Mouse (Mus musculus): Measurements from ENCODE around the gene Dcp1b. TPM values are rescaled to one million over a fixed set of nuclear protein-coding genes. Genes with fewer than 3 reads are reported as not detected.
A peak's percentile ranks its signal among the peaks of the same experiment; 100 is the strongest.

Dcp1b gene
- 11.6 and 12.6 TPM in 2 replicates for polyA plus RNA-seq (2014; fragmentation: Nextera tagmentation; extraction: Ambion mirVana)

DNA sequence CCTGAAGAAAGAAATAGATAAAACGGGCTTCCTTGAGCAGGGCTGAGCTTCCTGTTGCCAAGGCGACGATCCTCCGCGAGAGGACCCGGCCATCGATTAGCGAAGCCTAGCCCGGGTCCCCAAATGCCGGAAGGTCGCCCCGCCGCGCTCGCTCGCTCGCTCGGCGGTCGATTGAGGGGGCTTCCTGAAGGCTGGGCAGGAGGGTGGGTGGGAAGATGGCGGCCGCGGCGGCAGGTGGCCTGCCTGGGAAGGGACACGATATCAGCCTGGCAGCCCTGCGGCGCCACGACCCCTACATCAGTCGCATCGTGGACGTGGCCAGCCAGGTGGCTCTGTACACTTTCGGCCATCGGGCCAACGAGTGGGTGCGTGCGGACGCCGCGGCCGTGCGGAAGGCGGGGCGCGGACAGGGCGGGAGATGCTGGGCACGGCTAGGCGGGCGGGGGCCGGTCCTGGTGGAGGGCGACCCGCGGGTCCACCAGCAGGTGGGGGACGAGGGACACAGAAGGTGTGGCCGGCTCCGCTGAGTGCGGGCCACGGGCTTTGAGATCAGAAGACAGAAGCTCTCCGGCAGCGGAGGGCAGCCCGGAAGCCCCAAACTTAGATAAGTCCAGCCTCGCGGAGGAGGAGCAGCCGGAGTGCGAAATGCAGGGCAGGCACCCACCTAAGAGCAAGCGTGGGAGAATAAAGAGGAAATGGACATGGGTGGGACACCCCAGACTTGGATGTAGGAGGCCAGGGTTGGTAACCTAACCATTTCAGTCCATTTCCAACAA, at the start of gene Dcp1b:
Gene Dcp1b (plus strand): TSS at position 176 of the 776 bp plus-strand sequence.
- H3K27ac ChIP-seq = peak within 1 kb of the TSS; percentile 94
- no peaks in the 10 kb centered on the region for H3K9me3 ChIP-seq (ENCODE audit: control insufficient read depth, low read length)
- DNase-seq (ENCODE audit: low spot score) (peak; percentile 92), ATAC-seq (ENCODE audit: low FRiP score) (peak; percentile 95)
- peaks cover 10% of the 10 kb centered on the region for H3K36me3 ChIP-seq (replicated peaks; ENCODE audit: control insufficient read depth, insufficient read depth)
- H3K27me3 ChIP-seq (ENCODE audit: control insufficient read depth, insufficient read depth, low read length) = no peaks in the 10 kb centered on the region
- H3K9ac ChIP-seq = peak within 1 kb of the TSS; percentile 89
- under 1% methylated on average over 56 of the region's 65 CpGs for WGBS
- H3K4me3 ChIP-seq (replicated peaks; ENCODE audit: low read length) = peak within 1 kb of the TSS; percentile 84
- H3K4me2 ChIP-seq (replicated peaks) = peak within 1 kb of the TSS; percentile 73
- peaks cover 17% of the 10 kb centered on the region for H3K4me1 ChIP-seq (replicated peaks; ENCODE audit: control insufficient read depth, insufficient read depth, low read length)

GRCm38 (mm10) chr6:119126991-119127390, 48.1 kb upstream of the Dcp1b start:
- Histone ChIP-seq H3K4me2 (replicated peaks) (no peak overlapping the region), H3K27ac (no peak overlapping the region), H3K36me3 (replicated peaks; ENCODE audit: control insufficient read depth, insufficient read depth) (no peaks in the 10 kb centered on the region), H3K9ac (no peak overlapping the region), H3K9me3 (ENCODE audit: control insufficient read depth, low read length) (no peaks in the 10 kb centered on the region; the same call in 1 of the 2 replicates), H3K4me3 (replicated peaks; ENCODE audit: low read length) (no peak overlapping the region), H3K4me1 (replicated peaks; ENCODE audit: control insufficient read depth, insufficient read depth, low read length) (no peaks in the 10 kb centered on the region), H3K27me3 (ENCODE audit: control insufficient read depth, insufficient read depth, low read length) (no peaks in the 10 kb centered on the region)
- no peak for DNase-seq (ENCODE audit: low spot score)
- ATAC-seq (ENCODE audit: low FRiP score) = no peak
- 88% methylated on average over 3 of the region's 3 CpGs for WGBS

GRCm38 (mm10) chr6:119128076-119128475, 47.0 kb upstream of the Dcp1b start:
- Histone ChIP-seq H3K36me3 (replicated peaks; ENCODE audit: control insufficient read depth, insufficient read depth) (no peaks in the 10 kb centered on the region), H3K27ac (no peak overlapping the region), H3K4me3 (replicated peaks; ENCODE audit: low read length) (no peak overlapping the region), H3K27me3 (ENCODE audit: control insufficient read depth, insufficient read depth, low read length) (no peaks in the 10 kb centered on the region), H3K9ac (no peak overlapping the region), H3K4me1 (replicated peaks; ENCODE audit: control insufficient read depth, insufficient read depth, low read length) (no peaks in the 10 kb centered on the region), H3K9me3 (ENCODE audit: control insufficient read depth, low read length) (no peaks in the 10 kb centered on the region; the same call in 1 of the 2 replicates), H3K4me2 (replicated peaks) (no peak overlapping the region)
- 90% methylated on average over 1 of the region's 1 CpGs for WGBS
- DNase-seq (ENCODE audit: low spot score) = no peak
- no peak for ATAC-seq (ENCODE audit: low FRiP score)

DNA sequence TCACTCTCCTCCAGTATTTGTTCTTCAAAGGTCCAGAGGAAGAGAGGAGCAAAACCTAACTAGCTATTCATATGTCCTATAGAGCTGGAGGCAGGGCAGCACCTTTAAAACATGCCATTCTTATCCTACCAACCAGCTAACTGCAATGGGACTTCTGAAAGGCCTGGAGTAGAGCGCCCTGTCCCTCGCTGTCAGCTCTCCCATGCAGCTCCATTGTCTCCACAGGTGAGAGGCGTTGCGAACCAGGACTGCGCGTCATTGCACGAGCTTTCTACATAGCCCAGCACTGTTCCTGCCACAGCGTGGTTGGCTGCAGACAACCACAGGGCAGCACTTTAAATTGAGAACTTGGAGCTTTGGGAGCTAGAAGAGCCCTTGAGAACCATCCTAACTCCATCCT, 46.5 kb upstream of the Dcp1b start:
- ATAC-seq (ENCODE audit: low FRiP score) = no peak
- WGBS = 90% methylated on average over 8 of the region's 8 CpGs

DNA sequence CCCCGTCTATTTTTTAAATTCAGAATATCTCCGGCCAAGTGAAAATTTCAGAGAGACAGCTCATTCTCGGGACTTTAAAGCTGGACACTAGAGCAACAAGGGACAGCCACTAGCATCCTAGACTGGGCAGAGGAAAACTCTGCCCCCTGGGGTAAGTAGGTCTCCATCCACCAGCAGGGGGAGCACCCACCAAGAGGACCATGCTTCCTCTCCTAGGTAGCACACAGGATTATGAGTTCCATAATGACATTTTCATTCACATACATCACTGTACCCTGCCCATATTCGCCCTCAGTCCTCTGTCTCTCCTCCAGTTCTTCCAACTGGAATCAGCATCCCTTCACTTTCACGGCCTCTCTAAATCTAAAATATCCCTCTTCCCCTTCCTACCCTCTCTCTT, 45.4 kb upstream of the Dcp1b start:
- H3K27ac ChIP-seq = no peak overlapping the region
- DNase-seq (ENCODE audit: low spot score) (no peak), ATAC-seq (ENCODE audit: low FRiP score) (no peak)
- 81% methylated on average over 5 of the region's 5 CpGs for WGBS
- no peak overlapping the region for H3K4me3 ChIP-seq (replicated peaks; ENCODE audit: low read length)
- H3K27me3 ChIP-seq (ENCODE audit: control insufficient read depth, insufficient read depth, low read length) = no peaks in the 10 kb centered on the region
- H3K36me3 ChIP-seq (replicated peaks; ENCODE audit: control insufficient read depth, insufficient read depth) = no peaks in the 10 kb centered on the region
- no peaks in the 10 kb centered on the region for H3K4me1 ChIP-seq (replicated peaks; ENCODE audit: control insufficient read depth, insufficient read depth, low read length)
- no peak overlapping the region for H3K9ac ChIP-seq
- no peak overlapping the region for H3K4me2 ChIP-seq (replicated peaks)
- no peaks in the 10 kb centered on the region; the same call in 1 of the 2 replicates for H3K9me3 ChIP-seq (ENCODE audit: control insufficient read depth, low read length)

More for the DNA sequence above, 46.5 kb upstream of the Dcp1b start:
- H3K36me3 ChIP-seq (replicated peaks; ENCODE audit: control insufficient read depth, insufficient read depth) = no peaks in the 10 kb centered on the region
- no peaks in the 10 kb centered on the region for H3K4me1 ChIP-seq (replicated peaks; ENCODE audit: control insufficient read depth, insufficient read depth, low read length)
- H3K9me3 ChIP-seq (ENCODE audit: control insufficient read depth, low read length) = no peaks in the 10 kb centered on the region; the same call in 1 of the 2 replicates
- H3K27me3 ChIP-seq (ENCODE audit: control insufficient read depth, insufficient read depth, low read length) = no peaks in the 10 kb centered on the region
- no peak overlapping the region for H3K4me3 ChIP-seq (replicated peaks; ENCODE audit: low read length)
- H3K9ac ChIP-seq = no peak overlapping the region
- DNase-seq (ENCODE audit: low spot score) = no peak
- no peak overlapping the region for H3K4me2 ChIP-seq (replicated peaks)
- H3K27ac ChIP-seq = no peak overlapping the region

DNA sequence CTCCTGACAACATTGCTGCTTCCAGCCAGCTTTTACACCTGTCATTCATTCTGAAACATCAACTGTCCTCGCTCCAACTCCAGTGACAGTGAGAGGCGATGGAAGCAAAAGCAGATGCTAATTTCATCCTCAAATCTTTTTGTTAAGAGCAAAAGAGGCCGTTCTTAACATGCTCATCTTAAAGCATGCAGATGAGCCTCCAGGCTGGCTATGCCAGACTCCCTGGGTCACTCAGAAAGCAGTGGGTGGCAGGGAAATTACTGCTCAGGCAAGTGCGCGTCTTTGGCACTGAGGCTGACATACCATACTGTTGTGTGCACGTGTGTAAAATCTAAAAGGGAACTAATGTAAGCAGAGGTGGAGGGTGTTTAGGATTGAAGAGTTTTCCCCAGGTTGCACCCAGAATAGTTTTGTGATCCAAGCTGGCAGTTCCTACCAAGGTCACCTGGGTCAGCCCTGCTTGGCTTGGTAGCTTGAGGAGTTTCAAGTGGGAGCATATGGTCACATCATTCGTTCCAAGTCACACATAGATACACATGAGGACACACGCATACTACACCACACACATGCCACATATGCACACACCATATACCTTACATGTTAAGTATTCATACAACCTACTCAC, 42.8 kb upstream of the Dcp1b start:
- no peaks in the 10 kb centered on the region for H3K9me3 ChIP-seq (ENCODE audit: control insufficient read depth, low read length)
- ATAC-seq (ENCODE audit: low FRiP score) = no peak
- no peak overlapping the region for H3K27ac ChIP-seq
- H3K4me2 ChIP-seq (replicated peaks) = no peak overlapping the region
- H3K4me3 ChIP-seq (replicated peaks; ENCODE audit: low read length) = no peak overlapping the region
- H3K27me3 ChIP-seq (ENCODE audit: control insufficient read depth, insufficient read depth, low read length) = no peaks in the 10 kb centered on the region
- H3K9ac ChIP-seq = no peak overlapping the region
- 64% methylated on average over 8 of the region's 8 CpGs for WGBS
- DNase-seq (ENCODE audit: low spot score) = no peak
- no peaks in the 10 kb centered on the region for H3K36me3 ChIP-seq (replicated peaks; ENCODE audit: control insufficient read depth, insufficient read depth)
- H3K4me1 ChIP-seq (replicated peaks; ENCODE audit: control insufficient read depth, insufficient read depth, low read length) = no peaks in the 10 kb centered on the region

DNA sequence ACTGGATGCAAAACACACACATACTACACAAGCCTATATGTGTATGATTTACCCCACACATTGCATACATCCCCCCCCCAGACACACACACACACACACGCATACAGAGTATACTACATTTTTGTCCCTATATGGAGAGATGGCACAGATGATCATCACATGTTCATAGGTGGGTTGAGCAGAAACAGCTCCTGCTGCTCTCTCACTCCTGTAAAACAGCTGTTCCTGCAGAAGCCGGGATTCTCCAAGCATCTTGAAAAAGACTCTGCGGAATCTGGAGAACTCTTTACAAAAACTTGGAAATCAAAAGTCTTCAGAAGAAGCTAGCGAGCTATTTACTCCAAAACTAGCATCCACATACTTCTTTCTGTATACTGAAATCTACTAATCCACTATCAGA, 42.2 kb upstream of the Dcp1b start:
- no peaks in the 10 kb centered on the region for H3K4me1 ChIP-seq (replicated peaks; ENCODE audit: control insufficient read depth, insufficient read depth, low read length)
- H3K27me3 ChIP-seq (ENCODE audit: control insufficient read depth, insufficient read depth, low read length) = no peaks in the 10 kb centered on the region
- WGBS = 95% methylated on average over 4 of the region's 4 CpGs
- H3K27ac ChIP-seq = no peak overlapping the region
- DNase-seq (ENCODE audit: low spot score) (no peak), ATAC-seq (ENCODE audit: low FRiP score) (no peak)
- H3K36me3 ChIP-seq (replicated peaks; ENCODE audit: control insufficient read depth, insufficient read depth) = no peaks in the 10 kb centered on the region
- H3K9ac ChIP-seq = no peak overlapping the region
- no peak overlapping the region for H3K4me3 ChIP-seq (replicated peaks; ENCODE audit: low read length)
- H3K4me2 ChIP-seq (replicated peaks) = no peak overlapping the region
- H3K9me3 ChIP-seq (ENCODE audit: control insufficient read depth, low read length) = no peaks in the 10 kb centered on the region

DNA sequence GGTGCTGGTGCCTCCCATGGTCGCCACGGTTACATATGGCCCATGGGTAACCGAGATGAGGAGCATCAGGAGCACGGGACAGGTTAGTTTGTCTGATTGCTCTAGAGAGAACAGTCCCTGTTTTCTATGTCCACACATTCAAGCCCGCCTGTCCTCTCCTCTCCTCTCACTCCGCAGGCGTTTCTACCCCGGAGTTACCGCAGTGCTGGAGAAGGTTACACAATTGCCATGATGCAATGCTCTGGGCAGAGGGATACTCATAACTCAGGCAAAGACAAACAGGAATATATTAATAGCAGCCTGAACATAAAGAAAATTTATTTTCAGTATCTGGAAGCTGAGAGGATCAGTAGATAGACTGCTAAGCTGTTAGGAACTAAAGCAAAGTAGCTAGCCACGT, 37.3 kb upstream of the Dcp1b start:
- Histone ChIP-seq H3K4me1 (replicated peaks; ENCODE audit: control insufficient read depth, insufficient read depth, low read length) (no peaks in the 10 kb centered on the region), H3K4me3 (replicated peaks; ENCODE audit: low read length) (no peak overlapping the region)

DNA sequence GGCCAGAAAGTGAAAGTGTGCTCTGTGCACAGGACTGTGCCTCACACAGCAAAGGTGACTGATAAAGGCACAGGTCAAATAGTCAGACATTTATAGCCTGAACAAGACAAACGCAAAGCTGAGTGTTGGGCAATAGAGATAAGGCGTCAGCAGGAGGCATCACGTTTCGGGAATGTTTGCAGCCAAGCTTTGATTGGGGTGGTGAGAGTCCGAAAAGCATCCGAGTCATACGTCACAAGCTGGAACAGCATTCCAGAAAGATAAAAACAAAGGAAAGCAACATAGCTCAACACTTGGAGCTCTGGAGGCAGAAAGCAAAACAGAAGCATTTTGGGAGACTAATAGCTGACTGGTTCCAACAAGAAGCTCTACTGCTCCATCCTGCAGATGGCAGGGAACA, 35.5 kb upstream of the Dcp1b start:
- Histone ChIP-seq H3K36me3 (replicated peaks; ENCODE audit: control insufficient read depth, insufficient read depth) (no peaks in the 10 kb centered on the region), H3K9me3 (ENCODE audit: control insufficient read depth, low read length) (no peaks in the 10 kb centered on the region), H3K27me3 (ENCODE audit: control insufficient read depth, insufficient read depth, low read length) (no peaks in the 10 kb centered on the region), H3K27ac (no peak overlapping the region), H3K4me3 (replicated peaks; ENCODE audit: low read length) (no peak overlapping the region), H3K4me2 (replicated peaks) (no peak overlapping the region), H3K9ac (no peak overlapping the region), H3K4me1 (replicated peaks; ENCODE audit: control insufficient read depth, insufficient read depth, low read length) (no peaks in the 10 kb centered on the region)
- no peak for DNase-seq (ENCODE audit: low spot score)
- no peak for ATAC-seq (ENCODE audit: low FRiP score)
- WGBS = 86% methylated on average over 7 of the region's 7 CpGs

More for the DNA sequence above, 37.3 kb upstream of the Dcp1b start:
- no peak for DNase-seq (ENCODE audit: low spot score)
- no peaks in the 10 kb centered on the region for H3K36me3 ChIP-seq (replicated peaks; ENCODE audit: control insufficient read depth, insufficient read depth)
- ATAC-seq (ENCODE audit: low FRiP score) = no peak
- no peak overlapping the region for H3K27ac ChIP-seq
- H3K9me3 ChIP-seq (ENCODE audit: control insufficient read depth, low read length) = no peaks in the 10 kb centered on the region
- H3K4me2 ChIP-seq (replicated peaks) = no peak overlapping the region
- no peaks in the 10 kb centered on the region for H3K27me3 ChIP-seq (ENCODE audit: control insufficient read depth, insufficient read depth, low read length)
- WGBS = 89% methylated on average over 10 of the region's 10 CpGs
- H3K9ac ChIP-seq = no peak overlapping the region
